Mouse (Mus musculus): Measurements from ENCODE around the gene Resp18.

DNA sequence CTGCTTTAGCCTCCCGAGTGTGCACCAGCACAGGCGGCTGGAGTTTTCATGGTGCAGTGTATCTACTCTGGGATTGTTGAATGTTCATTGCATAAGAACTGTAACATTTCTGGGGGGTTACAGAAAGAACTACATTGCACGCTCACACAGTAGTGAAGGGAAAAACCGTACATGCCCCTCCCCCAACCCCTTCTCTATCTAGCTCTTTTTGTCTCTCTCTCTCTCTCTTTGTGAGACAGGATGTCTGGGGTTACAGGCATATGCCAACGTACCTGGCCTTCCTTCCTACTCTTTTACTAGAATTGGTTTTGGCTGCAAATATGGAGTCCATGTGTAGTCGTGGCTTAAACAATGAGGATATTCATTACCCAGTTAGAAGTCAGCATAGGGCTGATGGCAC is 55.3 kb downstream of the Resp18 start:
- TF ChIP-seq CTCF (IDR thresholded peaks at IDR 0.05; ENCODE audit: low read depth): no peak
- no peak for TF ChIP-seq EP300 (IDR thresholded peaks at IDR 0.05; ENCODE audit: low read depth)

All from liver, embryonic 14.5 days (tissue).